Mouse (Mus musculus) Patski (cell line): ENCODE measurements at regions not wholly inside any gene's neighbourhood (a gene's known extent, or its start where the extent isn't known, plus 50 kb on each side); places are given as distances from the start of the nearest gene placed in this dataset.

Source experiments
- ATAC-seq: fragments of 100-300 bp; one replicate; pipeline ENCODE4 v1.8.0; 2021
- CTCF ChIA-PET: fragments of 350-600 bp; sonication (Branson Sonifier 250); formaldehyde crosslinking; loops from one replicate; lab custom pipeline; 2022; ENCODE audit warnings: inconsistent platforms; lab: Charles Lee
- POLR2A ChIA-PET: fragments of 350-600 bp; sonication (Branson Sonifier 250); formaldehyde crosslinking; loops from one replicate; lab custom pipeline; 2022; ENCODE audit warnings: antibody characterized with exemption, inconsistent platforms; lab: Charles Lee
- DNase-seq: peaks from one replicate; pipeline ENCODE4 v3.0.0-alpha.2; 2011; ENCODE audit warnings: low read depth, low spot score
- H3K27me3 ChIP-seq: fragments of 371-371 bp; one replicate; pipeline ENCODE4 v1.5.1; 2021
- CTCF ChIP-seq: fragments of 100-300 bp; IDR thresholded peaks from one replicate; pipeline ENCODE4 v1.5.1; 2021
- in situ Hi-C: fragments of 300-500 bp; cut with MboI; formaldehyde crosslinking; loops from 3 replicates; pipeline ENCODE4 v1.11.1; 2018; ENCODE audit warnings: low pct_unique_long_range_greater_than_20kb, mixed read lengths

- POLR2A ChIA-PET = no interaction called here
- ATAC-seq = no peak
These were observed 672.8 kb upstream of the Fam160b2 start for GRCm38 (mm10) chr14:71272470-71272869.

GRCm38 (mm10) chr14:71257650-71258049, 658.0 kb upstream of the Fam160b2 start:
- ATAC-seq = no peak
- in situ Hi-C loops = no loop called here
- DNase-seq = no peak
- no peaks in the 10 kb centered on the region for H3K27me3 ChIP-seq
- TF ChIP-seq CTCF = no peak
- CTCF ChIA-PET = no interaction called here
- POLR2A ChIA-PET = no interaction called here

More at GRCm38 (mm10) chr14:71272470-71272869, 672.8 kb upstream of the Fam160b2 start:
- no peak for TF ChIP-seq CTCF
- in situ Hi-C loops = no loop called here
- CTCF ChIA-PET = no interaction called here
- H3K27me3 ChIP-seq = peaks cover 3% of the 10 kb centered on the region
- DNase-seq = no peak

- no peak for TF ChIP-seq CTCF
- ChIA-PET POLR2A (no interaction called here), CTCF (no interaction called here)
- H3K27me3 ChIP-seq = no peaks in the 10 kb centered on the region
- no peak for DNase-seq
- in situ Hi-C loops = no loop called here
- no peak for ATAC-seq
These were observed 654.6 kb upstream of the Fam160b2 start for GRCm38 (mm10) chr14:71254207-71254606.

- no peaks in the 10 kb centered on the region for H3K27me3 ChIP-seq
- TF ChIP-seq CTCF = no peak
- ATAC-seq (no peak), DNase-seq (no peak)
- in situ Hi-C loops = no loop called here
- ChIA-PET POLR2A (interaction anchor here (0.7 kb wide), 1 partner anchor 378 kb away, joined by 4 read pairs; no protein-coding TSS in a partner anchor), CTCF (interaction anchor here (1.0 kb wide), 1 partner anchor 10 kb away, joined by 3 read pairs; no protein-coding TSS in a partner anchor)
These were observed 652.5 kb upstream of the Fam160b2 start for GRCm38 (mm10) chr14:71252136-71252535.

- no peaks in the 10 kb centered on the region for H3K27me3 ChIP-seq
- ChIA-PET POLR2A (no interaction called here), CTCF (no interaction called here)
- no peak for ATAC-seq
- in situ Hi-C loops = no loop called here
- no peak for TF ChIP-seq CTCF
- no peak for DNase-seq
These were observed 651.5 kb upstream of the Fam160b2 start for GRCm38 (mm10) chr14:71251116-71251515.

DNA sequence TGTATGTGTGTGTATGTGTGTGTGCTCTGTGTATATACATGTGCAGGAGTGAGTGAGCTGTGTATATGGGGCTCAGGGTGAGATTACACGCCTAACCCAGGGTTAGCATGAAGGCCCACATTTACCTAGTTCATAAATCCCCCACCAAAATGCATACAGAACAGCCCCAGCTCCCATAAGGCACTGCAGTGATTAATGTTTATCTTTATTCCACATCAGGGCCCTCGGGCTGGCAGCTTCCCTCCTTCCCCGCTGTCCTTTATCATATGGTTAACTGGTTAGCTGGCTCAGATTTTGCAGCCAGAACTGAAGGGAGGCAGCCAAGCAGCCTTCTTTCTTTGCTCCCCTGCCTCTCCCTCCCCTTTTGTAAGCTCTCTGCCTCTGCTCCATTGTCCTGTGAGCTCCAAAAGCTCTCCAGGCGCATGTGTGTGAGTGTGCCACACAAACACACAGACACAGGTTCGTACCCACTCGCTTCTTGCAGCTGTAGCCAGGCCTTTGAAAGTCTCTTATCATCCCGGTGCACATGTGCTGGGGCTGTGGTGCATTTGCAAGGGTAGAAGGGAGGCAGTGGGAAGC, 649.8 kb upstream of the Fam160b2 start:
- no peaks in the 10 kb centered on the region for H3K27me3 ChIP-seq
- TF ChIP-seq CTCF = no peak
- in situ Hi-C loops = no loop called here
- POLR2A ChIA-PET = no interaction called here
- DNase-seq = no peak
- no peak for ATAC-seq
- CTCF ChIA-PET = no interaction called here

- ChIA-PET CTCF (no interaction called here), POLR2A (no interaction called here)
- ATAC-seq (no peak), DNase-seq (no peak)
- H3K27me3 ChIP-seq = no peaks in the 10 kb centered on the region
- TF ChIP-seq CTCF = no peak
- in situ Hi-C loops = no loop called here
These were observed 648.9 kb upstream of the Fam160b2 start for GRCm38 (mm10) chr14:71248534-71248933.

GRCm38 (mm10) chr14:71241655-71242390, 642.2 kb upstream of the Fam160b2 start:
- ChIA-PET POLR2A (no interaction called here), CTCF (interaction anchor here (0.7 kb wide), 1 partner anchor 10 kb away, joined by 3 read pairs; no protein-coding TSS in a partner anchor)
- TF ChIP-seq CTCF = no peak
- H3K27me3 ChIP-seq = no peaks in the 10 kb centered on the region
- no peak for ATAC-seq
- in situ Hi-C loops = no loop called here
- no peak for DNase-seq

GRCm38 (mm10) chr14:71236192-71236591, 636.6 kb upstream of the Fam160b2 start:
- POLR2A ChIA-PET = no interaction called here
- DNase-seq = no peak
- no peak for TF ChIP-seq CTCF
- H3K27me3 ChIP-seq = no peaks in the 10 kb centered on the region
- in situ Hi-C loops = no loop called here
- no peak for ATAC-seq
- CTCF ChIA-PET = no interaction called here

GRCm38 (mm10) chr14:71234900-71235299, 635.3 kb upstream of the Fam160b2 start:
- in situ Hi-C loops = no loop called here
- POLR2A ChIA-PET = no interaction called here
- no peak for TF ChIP-seq CTCF
- ATAC-seq = no peak
- H3K27me3 ChIP-seq = no peaks in the 10 kb centered on the region
- no peak for DNase-seq
- CTCF ChIA-PET = no interaction called here

DNA sequence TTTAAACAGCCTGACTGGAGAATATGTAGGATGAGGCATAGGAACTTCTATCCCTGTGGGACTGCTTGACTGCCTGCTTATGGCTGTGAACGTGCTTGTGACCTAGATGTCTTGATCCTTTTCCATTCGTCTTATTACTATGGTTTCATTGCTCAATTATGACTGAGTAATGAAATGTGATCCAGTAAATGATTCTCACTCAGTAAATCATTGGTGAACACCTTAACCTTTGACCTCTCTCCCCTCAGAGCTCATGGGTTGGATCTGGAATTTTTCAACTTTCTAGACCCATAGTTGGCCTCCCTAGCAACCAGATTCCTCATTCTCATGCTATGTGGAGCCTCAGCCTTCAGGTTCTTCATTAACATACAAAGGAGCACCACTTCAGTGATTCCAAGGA, 634.6 kb upstream of the Fam160b2 start:
- ATAC-seq (no peak), DNase-seq (no peak)
- no peaks in the 10 kb centered on the region for H3K27me3 ChIP-seq
- POLR2A ChIA-PET = no interaction called here
- in situ Hi-C loops = no loop called here
- CTCF ChIA-PET = no interaction called here
- TF ChIP-seq CTCF = no peak
